Mouse (Mus musculus): ENCODE measurements at regions not wholly inside any gene's neighbourhood (a gene's known extent, or its start where the extent isn't known, plus 50 kb on each side); places are given as distances from the start of the nearest gene placed in this dataset.

GRCm38 (mm10) chr1:88575917-88576669 lies 66.2 kb upstream of the Glrp1 start:
- DNase-seq (ENCODE audit: low read depth, low spot score): no peak

GRCm38 (mm10) chr1:88575291-88575690 lies 65.4 kb upstream of the Glrp1 start:
- DNase-seq (ENCODE audit: low read depth, low spot score): no peak

GRCm38 (mm10) chr1:88572161-88572560 lies 62.3 kb upstream of the Glrp1 start:
- no peak for DNase-seq (ENCODE audit: low read depth, low spot score)

GRCm38 (mm10) chr1:88568447-88569053 lies 58.7 kb upstream of the Glrp1 start:
- no peak for DNase-seq (ENCODE audit: low read depth, low spot score)

GRCm38 (mm10) chr1:88567198-88567597 lies 57.3 kb upstream of the Glrp1 start:
- DNase-seq (ENCODE audit: low read depth, low spot score): no peak

GRCm38 (mm10) chr1:88566426-88566825 lies 56.6 kb upstream of the Glrp1 start:
- no peak for DNase-seq (ENCODE audit: low read depth, low spot score)

GRCm38 (mm10) chr1:88564825-88565224 lies 55.0 kb upstream of the Glrp1 start:
- no peak for DNase-seq (ENCODE audit: low read depth, low spot score)

GRCm38 (mm10) chr1:88562361-88562760 lies 52.5 kb upstream of the Glrp1 start:
- DNase-seq (ENCODE audit: low read depth, low spot score): peak; percentile 40

GRCm38 (mm10) chr1:88560771-88561170 lies 50.9 kb upstream of the Glrp1 start:
- DNase-seq (ENCODE audit: low read depth, low spot score): no peak
